9 mouse cellular contexts compared by ENCODE assay signal in the genomic region with DNA sequence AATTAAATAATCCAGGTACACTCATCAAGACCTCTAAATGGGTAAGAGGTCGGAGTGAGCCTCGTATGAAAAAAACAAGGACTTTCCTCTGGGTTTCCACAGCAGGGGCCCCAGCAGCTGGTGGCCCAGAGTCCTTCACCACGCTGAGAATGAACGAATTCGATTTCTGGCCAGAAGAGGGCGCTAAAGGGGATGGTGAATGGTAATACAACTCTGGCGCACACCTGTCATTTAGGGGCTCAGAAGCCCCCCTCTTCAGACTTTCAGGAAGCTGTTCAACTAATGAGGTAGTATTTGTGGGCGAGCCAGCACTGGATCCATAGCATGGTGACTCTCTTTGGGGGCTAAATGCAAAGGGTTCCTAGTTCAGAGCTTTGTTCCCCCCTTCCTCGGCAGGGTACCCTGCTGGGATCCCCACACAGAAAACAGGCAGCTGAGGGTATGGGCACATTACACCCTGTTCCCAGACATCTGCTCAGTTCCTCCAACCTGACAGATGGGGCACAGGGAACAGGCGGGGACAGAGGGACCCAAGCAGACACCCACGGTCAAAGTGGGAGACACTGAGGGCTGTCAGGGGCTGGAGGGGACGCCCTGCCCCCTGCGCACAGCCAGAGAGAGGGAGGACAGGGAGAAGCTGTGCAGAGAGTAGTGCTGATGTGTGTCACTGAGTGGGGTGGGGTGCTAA. TPM values are rescaled to one million over a fixed set of nuclear protein-coding genes. Genes with fewer than 3 reads are reported as not detected.
DNase-seq lines count a peak whose midpoint lies in the region; ATAC-seq and TF ChIP-seq lines count a peak whose summit lies in the region.
"Had no signal": no experiment of that assay in that cellular context is flagged by ENCODE, and none has a peak within 500 bp of the region (broad histone marks: within the 10 kb centered on the region; RNA-seq: fewer than 3 reads in every experiment).

No protein-coding gene starts in this region.

- no peak overlapping the region for H3K9ac ChIP-seq in lung, embryonic 14.5 days

- no peaks in the 10 kb centered on the region for H3K27me3 ChIP-seq in lung, embryonic 14.5 days (ENCODE audit: insufficient read depth, low read length)
- H3K27me3 ChIP-seq in spleen, adult 2 months (ENCODE audit: control insufficient read depth, insufficient read depth, low read length): no peaks in the 10 kb centered on the region

- TF ChIP-seq POLR2A in spleen, adult 2 months (IDR thresholded peaks at IDR 0.05; ENCODE audit: low read depth, low read length): no peak

- H3K9me3 ChIP-seq in lung, embryonic 14.5 days (ENCODE audit: low read depth, low read length): no peaks in the 10 kb centered on the region

- DNase-seq in adrenal gland, adult (ENCODE audit: inconsistent age in 2 of 2, low spot score in 1 of 2): peak; percentile 43 to 83
- DNase-seq in adrenal gland, postnatal 4 days (ENCODE audit: low spot score in 2 of 2): no peak
- peak; percentile 30 for DNase-seq in ovary, postnatal 36 days (ENCODE audit: low spot score)
- DNase-seq in ovary, postnatal 10 days (ENCODE audit: low spot score): no peak
- peak; percentile 69 for DNase-seq in embryo, embryonic 10 days (ENCODE audit: low spot score)
- peak; percentile 55 for DNase-seq in kidney, adult 9 months
- DNase-seq in lung, embryonic 14.5 days: peak; percentile 76
- peak in 1 of 2 experiments; percentile 50 for DNase-seq in spleen, adult 2 months (ENCODE audit: low read depth in 1 of 2, low spot score in 2 of 2)

- no peak overlapping the region for H3K4me3 ChIP-seq in lung, embryonic 14.5 days (ENCODE audit: low read depth, low read length)
- no peak overlapping the region for H3K4me3 ChIP-seq in spleen, adult 2 months (ENCODE audit: extremely low read depth, insufficient read depth, insufficient read length)

- no peaks in the 10 kb centered on the region for H3K4me1 ChIP-seq in lung, embryonic 14.5 days (ENCODE audit: insufficient read depth)
- no peaks in the 10 kb centered on the region for H3K4me1 ChIP-seq in spleen, adult 2 months (ENCODE audit: control insufficient read depth, insufficient read depth, insufficient read length)

- no peak overlapping the region for H3K27ac ChIP-seq in lung, embryonic 14.5 days (ENCODE audit: low read depth)
- no peak overlapping the region for H3K27ac ChIP-seq in spleen, adult 2 months (ENCODE audit: insufficient read depth, low read length)

- peak; percentile 70 for TF ChIP-seq CTCF in lung, embryonic 14.5 days (IDR thresholded peaks at IDR 0.05; ENCODE audit: low read depth)
- peak; percentile 45; the same call in 1 of the 2 replicates for TF ChIP-seq CTCF in spleen, adult 2 months (IDR thresholded peaks at IDR 0.05; ENCODE audit: extremely low read depth, insufficient read depth, insufficient read length, insufficient replicate concordance)

- ATAC-seq in lung, embryonic 14.5 days (ENCODE audit: insufficient read depth): no peak

- no peak overlapping the region for H3K4me2 ChIP-seq in lung, embryonic 14.5 days

- H3K36me3 ChIP-seq in lung, embryonic 14.5 days (ENCODE audit: insufficient read depth): peaks cover 63% of the 10 kb centered on the region
- peaks cover 32% of the 10 kb centered on the region for H3K36me3 ChIP-seq in spleen, adult 2 months (ENCODE audit: control insufficient read depth, insufficient read depth, low read length)

- WGBS in lung, embryonic 14.5 days: 44% methylated on average over 13 of the region's 13 CpGs
- WGBS in spleen, adult 2 months: 49% methylated on average over 13 of the region's 13 CpGs

RNA-seq across cellular contexts. Expression of a gene that starts 7.6 kb away (rescaled TPM):
- total RNA-seq in adrenal gland, postnatal 4 days (2021): 10 to 100 TPM; 34.5 to 35.7 TPM
- polyA plus RNA-seq in lung, embryonic 14.5 days (2014; fragmentation: Nextera tagmentation; extraction: Ambion mirVana): 28.7 and 30.4 TPM in 2 replicates
- 31.9 and 42.1 TPM in 2 replicates for polyA plus RNA-seq in spleen, adult 2 months (2012; rRNA removed)

RNA-seq across cellular contexts. Expression of a gene that starts 7.7 kb away (rescaled TPM):
- total RNA-seq in adrenal gland, postnatal 4 days (2021): 10 to 100 TPM; 40.9 to 42.0 TPM
- polyA plus RNA-seq in lung, embryonic 14.5 days (2014; fragmentation: Nextera tagmentation; extraction: Ambion mirVana): 20.9 and 23.1 TPM in 2 replicates
- 24.8 and 27.0 TPM in 2 replicates for polyA plus RNA-seq in spleen, adult 2 months (2012; rRNA removed)

RNA-seq across cellular contexts. Expression of a gene that starts 9.6 kb away (rescaled TPM):
- total RNA-seq in adrenal gland, postnatal 4 days (2021): not detected
- polyA plus RNA-seq in lung, embryonic 14.5 days (2014; fragmentation: Nextera tagmentation; extraction: Ambion mirVana): not detected in 2 replicates
- 0.05 TPM in 1 of 2 replicates, not detected in the other for polyA plus RNA-seq in spleen, adult 2 months (2012; rRNA removed)
- total RNA-seq: gastrocnemius, postnatal 4 days had no signal

Comparison
In these comparisons a context has a peak if more than half of its experiments do, and no peak if none do; other contexts are left out.
1. DNase-seq: peak in adrenal gland, adult (2 of 2), ovary, postnatal 36 days (single experiment), embryo, embryonic 10 days (single experiment), kidney, adult 9 months (single experiment) and lung, embryonic 14.5 days (single experiment); none in adrenal gland, postnatal 4 days (0 of 2) and ovary, postnatal 10 days (single experiment).